Mouse (Mus musculus): ENCODE results near the gene Cdc42bpg. TPM values are rescaled to one million over a fixed set of nuclear protein-coding genes. Genes with fewer than 3 reads are reported as not detected.

The Cdc42bpg gene
- total and polyA plus RNA-seq, 3 experiments = 0.79 to 4.2 (median 2.3) TPM

DNA sequence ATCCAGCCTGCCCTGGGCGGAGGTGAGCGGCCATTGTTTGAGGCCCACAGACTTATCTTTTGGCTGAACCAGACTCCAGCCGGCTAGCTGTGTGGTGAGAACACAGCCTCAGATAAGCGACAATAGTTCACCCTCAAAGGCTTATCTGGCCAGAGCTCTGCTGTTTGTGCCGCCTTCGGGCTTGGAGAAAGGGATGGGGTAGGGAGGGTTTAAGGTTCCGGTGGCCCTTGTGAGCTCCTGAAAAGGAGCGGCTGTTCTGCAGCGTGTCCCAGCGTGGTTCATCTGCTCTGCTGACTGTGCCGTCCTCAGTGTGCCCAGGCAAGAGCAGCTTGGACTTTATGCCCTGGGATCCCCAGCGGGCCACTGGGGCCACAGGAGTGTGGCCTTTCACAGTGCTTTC, 21.8 kb upstream of the Cdc42bpg start:
- TF ChIP-seq POLR2A (IDR thresholded peaks at IDR 0.05; ENCODE audit: low read depth, low read length) = peak; percentile 10; the same call in 1 of the 2 replicates
- TF ChIP-seq PAX5 (IDR thresholded peaks at IDR 0.05; ENCODE audit: low read length) = no peak
- Histone ChIP-seq H3K9me3 (replicated peaks; ENCODE audit: low read length) (no peaks in the 10 kb centered on the region), H3K79me2 (replicated peaks; ENCODE audit: control insufficient read depth, extremely low read depth, insufficient read depth, poor library complexity, severe bottlenecking) (peaks cover 87% of the 10 kb centered on the region), H3K27ac (ENCODE audit: insufficient read depth, low read depth) (peak overlapping the region; percentile 85), H3K4me3 (replicated peaks in 1 of 3; ENCODE audit: low read depth in 2 of 3, low read length in 2 of 3, poor library complexity in 1 of 3) (no peak overlapping the region), H3K36me3 (replicated peaks in 1 of 2; ENCODE audit: control insufficient read depth in 1 of 2, insufficient read depth in 1 of 2, low read length in 1 of 2) (peaks cover 88 to 93% of the 10 kb centered on the region in 2 experiments), H3K27me3 (replicated peaks) (no peaks in the 10 kb centered on the region), H3K9ac (ENCODE audit: insufficient read depth, low read depth) (no peak overlapping the region), H3K4me2 (ENCODE audit: insufficient read depth, low read depth, poor library complexity, severe bottlenecking) (no peak overlapping the region), H3K4me1 (ENCODE audit: control insufficient read depth in 1 of 2, insufficient read depth in 2 of 2) (peaks cover 54 to 87% of the 10 kb centered on the region in 2 experiments)
- DNase-seq (ENCODE audit: extremely low read depth) = no peak
- dilution Hi-C loops (cut with MboI; ENCODE audit: extremely low pct_ligation_motif_present, extremely low pct_unique_long_range_greater_than_20kb, low sequenced_read_pairs) = no loop called here
- in situ Hi-C loops (cut with MboI; ENCODE audit: low pct_ligation_motif_present, low pct_unique_long_range_greater_than_20kb, low sequenced_read_pairs) = no loop called here

GRCm38 (mm10) chr19:6285226-6285625, 21.0 kb upstream of the Cdc42bpg start:
- dilution Hi-C loops (cut with MboI; ENCODE audit: extremely low pct_ligation_motif_present, extremely low pct_unique_long_range_greater_than_20kb, low sequenced_read_pairs) = no loop called here
- Histone ChIP-seq H3K9ac (ENCODE audit: insufficient read depth, low read depth) (peak overlapping the region; percentile 25; the same call in 1 of the 2 replicates), H3K9me3 (replicated peaks; ENCODE audit: low read length) (no peaks in the 10 kb centered on the region), H3K27ac (ENCODE audit: insufficient read depth, low read depth) (peak overlapping the region; percentile 85), H3K79me2 (replicated peaks; ENCODE audit: control insufficient read depth, extremely low read depth, insufficient read depth, poor library complexity, severe bottlenecking) (peaks cover 87% of the 10 kb centered on the region), H3K36me3 (replicated peaks in 1 of 2; ENCODE audit: control insufficient read depth in 1 of 2, insufficient read depth in 1 of 2, low read length in 1 of 2) (peaks cover 89 to 94% of the 10 kb centered on the region in 2 experiments), H3K27me3 (replicated peaks) (no peaks in the 10 kb centered on the region), H3K4me3 (replicated peaks in 1 of 3; ENCODE audit: low read depth in 2 of 3, low read length in 2 of 3, poor library complexity in 1 of 3) (no peak overlapping the region), H3K4me1 (ENCODE audit: control insufficient read depth in 1 of 2, insufficient read depth in 2 of 2) (peaks cover 61 to 94% of the 10 kb centered on the region in 2 experiments), H3K4me2 (ENCODE audit: insufficient read depth, low read depth, poor library complexity, severe bottlenecking) (no peak overlapping the region)
- in situ Hi-C loops (cut with MboI; ENCODE audit: low pct_ligation_motif_present, low pct_unique_long_range_greater_than_20kb, low sequenced_read_pairs) = no loop called here
- no peak for DNase-seq (ENCODE audit: extremely low read depth)
- TF ChIP-seq HCFC1 (IDR thresholded peaks at IDR 0.05; ENCODE audit: low read depth, low read length) (no peak), ZKSCAN1 (IDR thresholded peaks at IDR 0.05; ENCODE audit: borderline replicate concordance, low read depth, low read length) (no peak), GABPA (IDR thresholded peaks at IDR 0.05; ENCODE audit: insufficient replicate concordance, low read depth, low read length) (no peak)

- in situ Hi-C loops (cut with MboI; ENCODE audit: low pct_ligation_motif_present, low pct_unique_long_range_greater_than_20kb, low sequenced_read_pairs) (no loop called here), dilution Hi-C loops (cut with MboI; ENCODE audit: extremely low pct_ligation_motif_present, extremely low pct_unique_long_range_greater_than_20kb, low sequenced_read_pairs) (no loop called here)
- Histone ChIP-seq H3K36me3 (replicated peaks in 1 of 2; ENCODE audit: control insufficient read depth in 1 of 2, insufficient read depth in 1 of 2, low read length in 1 of 2) (peaks cover 84 to 90% of the 10 kb centered on the region in 2 experiments), H3K4me2 (ENCODE audit: insufficient read depth, low read depth, poor library complexity, severe bottlenecking) (peak overlapping the region; percentile 21; the same call in 1 of the 2 replicates), H3K4me1 (ENCODE audit: control insufficient read depth in 1 of 2, insufficient read depth in 2 of 2) (peaks cover 63 to 94% of the 10 kb centered on the region in 2 experiments), H3K9me3 (replicated peaks; ENCODE audit: low read length) (no peaks in the 10 kb centered on the region), H3K9ac (ENCODE audit: insufficient read depth, low read depth) (peak overlapping the region; percentile 55), H3K27me3 (replicated peaks) (no peaks in the 10 kb centered on the region), H3K79me2 (replicated peaks; ENCODE audit: control insufficient read depth, extremely low read depth, insufficient read depth, poor library complexity, severe bottlenecking) (peaks cover 85% of the 10 kb centered on the region), H3K27ac (ENCODE audit: insufficient read depth, low read depth) (peak overlapping the region; percentile 85), H3K4me3 (replicated peaks in 1 of 3; ENCODE audit: low read depth in 2 of 3, low read length in 2 of 3, poor library complexity in 1 of 3) (no peak overlapping the region)
- no peak for TF ChIP-seq HCFC1 (IDR thresholded peaks at IDR 0.05; ENCODE audit: low read depth, low read length)
- no peak for TF ChIP-seq NRF1 (IDR thresholded peaks at IDR 0.05; ENCODE audit: low read depth, low read length)
- TF ChIP-seq CTCF (conservative IDR thresholded peaks at IDR 0.05 in 1 of 2, IDR thresholded peaks at IDR 0.05 in 1 of 2; ENCODE audit: low read depth in 2 of 2, low read length in 2 of 2) = no peak
- no peak for TF ChIP-seq USF1 (IDR thresholded peaks at IDR 0.05; ENCODE audit: low read depth, low read length)
- no peak for TF ChIP-seq CHD2 (IDR thresholded peaks at IDR 0.05; ENCODE audit: low read length)
- TF ChIP-seq POLR2A (IDR thresholded peaks at IDR 0.05; ENCODE audit: low read depth, low read length) = no peak
- TF ChIP-seq E2F4 (IDR thresholded peaks at IDR 0.05; ENCODE audit: insufficient replicate concordance, low read depth, low read length) = no peak
- no peak for TF ChIP-seq TBP (conservative IDR thresholded peaks at IDR 0.05; ENCODE audit: low read depth, low read length)
- TF ChIP-seq RAD21 (IDR thresholded peaks at IDR 0.05; ENCODE audit: low read depth, low read length) = no peak
- no peak for TF ChIP-seq MEF2A (IDR thresholded peaks at IDR 0.05; ENCODE audit: borderline replicate concordance, low read depth, low read length)
- TF ChIP-seq CHD1 (IDR thresholded peaks at IDR 0.05; ENCODE audit: low read depth, low read length) = no peak
- TF ChIP-seq KAT2A (IDR thresholded peaks at IDR 0.05; ENCODE audit: insufficient replicate concordance, low read length) = no peak
- no peak for TF ChIP-seq IRF4 (IDR thresholded peaks at IDR 0.05; ENCODE audit: low read depth, low read length)
- no peak for DNase-seq (ENCODE audit: extremely low read depth)
Observed at GRCm38 (mm10) chr19:6285632-6286433, 20.4 kb upstream of the Cdc42bpg start.
